Mouse (Mus musculus) MEL (cell line): Measurements from ENCODE around the gene Fus. TPM values are rescaled to one million over a fixed set of nuclear protein-coding genes. Genes with fewer than 3 reads are reported as not detected.
"Not testable (repeated sequence)": the region's sequence is repeated elsewhere in the genome, so short reads cannot be mapped to it uniquely, and the experiment has no call there.

ENCODE experiments used
- DNase-seq: peaks from one replicate; pipeline ENCODE4 v3.0.0; 2011; ENCODE audit warnings: low read depth, low spot score
- H3K27ac ChIP-seq: 2 replicates; pipeline ENCODE4 v1.5.1; 2012; ENCODE audit warnings: low read depth, mild to moderate bottlenecking, control low read depth, low read length, moderate library complexity; ENCODE audit not compliant: control insufficient read depth
- H3K27me3 ChIP-seq, 2 experiments: fragments of 150-350 bp in 1 of 2; sonication (generic) in 1 of 2; 2 replicates each; pipeline ENCODE4 v1.6.1; 2012; ENCODE audit warnings: low read length in 2 of 2, mild to moderate bottlenecking in 2 of 2, improper control_type of control experiment in 1 of 2, moderate library complexity in 1 of 2; ENCODE audit not compliant: insufficient read depth in 2 of 2, control insufficient read depth in 1 of 2
- H3K36me3 ChIP-seq, 2 experiments: 2 replicates each; pipeline ENCODE4 v1.6.1; 2012 to 2014; ENCODE audit warnings: low read length in 2 of 2, improper control_type of control experiment in 1 of 2, inconsistent platforms in 1 of 2, mild to moderate bottlenecking in 1 of 2; ENCODE audit not compliant: insufficient read depth in 2 of 2, control insufficient read depth in 1 of 2
- H3K4me1 ChIP-seq, 2 experiments: fragments of 150-350 bp in 1 of 2; sonication (generic) in 1 of 2; 2 replicates each; pipeline ENCODE4 v1.6.1; 2012; ENCODE audit warnings: low read length in 2 of 2, improper control_type of control experiment in 1 of 2, mild to moderate bottlenecking in 1 of 2; ENCODE audit not compliant: insufficient read depth in 2 of 2, control insufficient read depth in 1 of 2
- H3K4me3 ChIP-seq, 2 experiments: fragments of 150-350 bp in 1 of 2; sonication (generic) in 1 of 2; 2 replicates each; pipeline ENCODE4 v1.5.1; 2012; ENCODE audit warnings: low read depth in 2 of 2, low read length in 2 of 2, mild to moderate bottlenecking in 2 of 2, moderate library complexity in 2 of 2, control low read depth in 1 of 2, improper control_type of control experiment in 1 of 2; ENCODE audit not compliant: control insufficient read depth in 1 of 2, insufficient read depth in 1 of 2
- H3K79me2 ChIP-seq: 2 replicates; pipeline ENCODE4 v1.6.1; 2012; ENCODE audit warnings: mild to moderate bottlenecking, low read length, moderate library complexity; ENCODE audit not compliant: control insufficient read depth, poor library complexity, insufficient read depth
- H3K9ac ChIP-seq: 2 replicates; pipeline ENCODE4 v1.6.1; 2012; ENCODE audit warnings: low read depth, mild to moderate bottlenecking, control low read depth, low read length, moderate library complexity; ENCODE audit not compliant: control insufficient read depth, poor library complexity, severe bottlenecking
- H3K9me3 ChIP-seq: fragments of 150-350 bp; sonication (generic); replicated peaks from 2 replicates; pipeline ENCODE4 v1.6.1; 2012; ENCODE audit warnings: mild to moderate bottlenecking, low read length, improper control_type of control experiment, moderate library complexity; ENCODE audit not compliant: insufficient read depth
- CHD2 ChIP-seq: IDR thresholded peaks from 2 replicates; pipeline ENCODE4 v1.6.1; 2011; ENCODE audit warnings: low read length, improper control_type of control experiment
- CTCF ChIP-seq, 3 experiments: IDR thresholded peaks in 2 of 3; conservative IDR thresholded peaks in 1 of 3; 2 replicates each; pipeline ENCODE4 v1.5.1; 2011 to 2012; ENCODE audit warnings: low read length in 3 of 3, low read depth in 2 of 3, mild to moderate bottlenecking in 2 of 3, improper control_type of control experiment in 1 of 3, inconsistent platforms in 1 of 3, mixed read lengths in 1 of 3, moderate library complexity in 1 of 3; ENCODE audit not compliant: control insufficient read depth in 1 of 3, insufficient read depth in 1 of 3, poor library complexity in 1 of 3, severe bottlenecking in 1 of 3
- GABPA ChIP-seq: IDR thresholded peaks from 2 replicates; pipeline ENCODE4 v1.6.1; 2012; ENCODE audit warnings: low read depth, mild to moderate bottlenecking, inconsistent platforms, low read length, improper control_type of control experiment, moderate library complexity
- GATA1 ChIP-seq: IDR thresholded peaks from 2 replicates; pipeline ENCODE4 v1.6.1; 2011; ENCODE audit warnings: low read depth, low read length, improper control_type of control experiment
- HCFC1 ChIP-seq: IDR thresholded peaks from 2 replicates; pipeline ENCODE4 v1.6.1; 2012; ENCODE audit warnings: low read depth, mild to moderate bottlenecking, inconsistent platforms, low read length, improper control_type of control experiment, moderate library complexity
- KAT2A ChIP-seq: conservative IDR thresholded peaks from 2 replicates; pipeline ENCODE4 v1.6.1; 2012; ENCODE audit warnings: low read depth, low read length, improper control_type of control experiment, inconsistent platforms
- MAX ChIP-seq: IDR thresholded peaks from 2 replicates; pipeline ENCODE4 v1.6.1; 2011; ENCODE audit warnings: low read length, improper control_type of control experiment
- MAZ ChIP-seq: IDR thresholded peaks from 2 replicates; pipeline ENCODE4 v1.6.1; 2012; ENCODE audit warnings: low read depth, mild to moderate bottlenecking, inconsistent platforms, low read length, improper control_type of control experiment
- MXI1 ChIP-seq: IDR thresholded peaks from 2 replicates; pipeline ENCODE4 v1.6.1; 2011; ENCODE audit warnings: mild to moderate bottlenecking, low read depth, low read length, improper control_type of control experiment
- MYB ChIP-seq: IDR thresholded peaks from 2 replicates; pipeline ENCODE4 v1.6.1; 2011; ENCODE audit warnings: mild to moderate bottlenecking, low read depth, low read length, improper control_type of control experiment
- MYC ChIP-seq: IDR thresholded peaks from 2 replicates; pipeline ENCODE4 v1.6.1; 2011; ENCODE audit warnings: low read depth, mild to moderate bottlenecking, low read length, improper control_type of control experiment, moderate library complexity
- NRF1 ChIP-seq: IDR thresholded peaks from 2 replicates; pipeline ENCODE4 v1.6.1; 2014; ENCODE audit warnings: low read depth, mild to moderate bottlenecking, inconsistent platforms, low read length, improper control_type of control experiment, moderate library complexity; ENCODE audit not compliant: poor library complexity, insufficient read depth, severe bottlenecking
- POLR2AphosphoS5 ChIP-seq: IDR thresholded peaks from 2 replicates; pipeline ENCODE4 v1.6.1; 2012; ENCODE audit warnings: low read depth, borderline replicate concordance, mild to moderate bottlenecking, inconsistent platforms, low read length, moderate library complexity, mixed read lengths
- RAD21 ChIP-seq: IDR thresholded peaks from 2 replicates; pipeline ENCODE4 v1.6.1; 2011; ENCODE audit warnings: mild to moderate bottlenecking, low read depth, low read length, improper control_type of control experiment
- RCOR1 ChIP-seq: IDR thresholded peaks from 2 replicates; pipeline ENCODE4 v1.6.1; 2012; ENCODE audit warnings: low read depth, mild to moderate bottlenecking, inconsistent platforms, low read length, improper control_type of control experiment
- SIN3A ChIP-seq: IDR thresholded peaks from 2 replicates; pipeline ENCODE4 v1.6.1; 2012; ENCODE audit warnings: low read length, improper control_type of control experiment, inconsistent platforms
- SMC3 ChIP-seq: IDR thresholded peaks from 2 replicates; pipeline ENCODE4 v1.6.1; 2011; ENCODE audit warnings: low read depth, low read length, improper control_type of control experiment
- TBP ChIP-seq: IDR thresholded peaks from 2 replicates; pipeline ENCODE4 v1.8.0; 2011; ENCODE audit warnings: low read depth, low read length, improper control_type of control experiment
- USF2 ChIP-seq, 2 experiments: IDR thresholded peaks; 2 replicates each; pipeline ENCODE4 v1.6.1; 2011 to 2012; ENCODE audit warnings: improper control_type of control experiment in 2 of 2, low read length in 2 of 2, borderline replicate concordance in 1 of 2, inconsistent platforms in 1 of 2, low read depth in 1 of 2, mild to moderate bottlenecking in 1 of 2; ENCODE audit not compliant: insufficient read depth in 1 of 2
- ZC3H11A ChIP-seq: IDR thresholded peaks from 2 replicates; pipeline ENCODE4 v1.6.1; 2012; ENCODE audit warnings: low read depth, mild to moderate bottlenecking, inconsistent platforms, low read length, improper control_type of control experiment
- ZKSCAN1 ChIP-seq: IDR thresholded peaks from 2 replicates; pipeline ENCODE4 v1.6.1; 2012; ENCODE audit warnings: low read depth, mild to moderate bottlenecking, inconsistent platforms, low read length, improper control_type of control experiment, moderate library complexity
- ZNF384 ChIP-seq: IDR thresholded peaks from 2 replicates; pipeline ENCODE4 v1.6.1; 2012; ENCODE audit warnings: low read depth, mild to moderate bottlenecking, inconsistent platforms, low read length, improper control_type of control experiment
- polyA plus RNA-seq, 2 experiments: library from polyadenylated mRNA; stranded (reverse) in 1 of 2; unstranded in 1 of 2; fragments of >175 nt in 1 of 2; fragments of >200 nt in 1 of 2; gene quantifications; 2 replicates each; pipeline versions ENCODE4 v1.2.1 to v1.2.4; 2012; ENCODE audit warnings: low replicate concordance in 2 of 2, low read depth in 1 of 2; ENCODE audit not compliant: insufficient read length in 2 of 2, insufficient read depth in 1 of 2, missing spikeins in 1 of 2
- total RNA-seq: library from RNA; depleted of rRNA; stranded (reverse); fragments of 300-350 nt; gene quantifications from 2 replicates; pipeline ENCODE4 v1.2.3, GENCODE M21; 2012

Gene Fus
- total and polyA plus RNA-seq, 3 experiments: 49.7 to 848 (median 346) TPM

- Histone ChIP-seq H3K36me3 (no peaks in the 10 kb centered on the region), H3K4me1 (no peaks in the 10 kb centered on the region), H3K9me3 (no peaks in the 10 kb centered on the region), H3K79me2 (no peaks in the 10 kb centered on the region), H3K27me3 (peaks cover 3% of the 10 kb centered on the region in 2 experiments; a peak in 1 of 4 replicates), H3K4me3 (no peak overlapping the region), H3K9ac (no peak overlapping the region), H3K27ac (no peak overlapping the region)
- TF ChIP-seq MYC (no peak), HCFC1 (no peak), RAD21 (no peak), CHD2 (no peak), RCOR1 (no peak)
- no peak for DNase-seq
Measured at GRCm38 (mm10) chr7:128013116-128013515, 45.9 kb downstream of the Fus start.

- not testable (repeated sequence) for H3K4me1 ChIP-seq, H3K27me3 ChIP-seq, H3K36me3 ChIP-seq, H3K79me2 ChIP-seq, H3K9me3 ChIP-seq, H3K27ac ChIP-seq, H3K9ac ChIP-seq, DNase-seq, H3K4me3 ChIP-seq
Measured at GRCm38 (mm10) chr7:128016134-128016533, 48.9 kb downstream of the Fus start.

GRCm38 (mm10) chr7:128016650-128017049 lies 49.4 kb downstream of the Fus start:
- no peak for DNase-seq

GRCm38 (mm10) chr7:128018275-128018674 lies 51.0 kb downstream of the Fus start:
- peaks cover 3% of the 10 kb centered on the region in 2 experiments; a peak in 1 of 4 replicates for H3K27me3 ChIP-seq
- no peak overlapping the region for H3K27ac ChIP-seq
- H3K4me3 ChIP-seq: no peak overlapping the region
- no peak for DNase-seq
- H3K4me1 ChIP-seq: no peaks in the 10 kb centered on the region
- no peaks in the 10 kb centered on the region for H3K79me2 ChIP-seq
- H3K9ac ChIP-seq: no peak overlapping the region
- H3K9me3 ChIP-seq: no peaks in the 10 kb centered on the region
- no peaks in the 10 kb centered on the region for H3K36me3 ChIP-seq
- no peak for TF ChIP-seq CTCF (IDR thresholded peaks at IDR 0.05 in 2 of 3, conservative IDR thresholded peaks at IDR 0.05 in 1 of 3; ENCODE audit: control insufficient read depth in 1 of 3, insufficient read depth in 1 of 3, low read depth in 2 of 3, low read length in 3 of 3, poor library complexity in 1 of 3, severe bottlenecking in 1 of 3)
- TF ChIP-seq CHD2: no peak
- TF ChIP-seq POLR2AphosphoS5: no peak
- TF ChIP-seq MYC: no peak
- no peak for TF ChIP-seq MAZ
- no peak for TF ChIP-seq MYB
- no peak for TF ChIP-seq KAT2A
- no peak for TF ChIP-seq NRF1
- TF ChIP-seq SIN3A: no peak
- TF ChIP-seq TBP: no peak
- TF ChIP-seq GABPA: no peak
- no peak for TF ChIP-seq ZNF384
- no peak for TF ChIP-seq SMC3
- no peak for TF ChIP-seq ZKSCAN1
- no peak for TF ChIP-seq GATA1
- TF ChIP-seq USF2 (IDR thresholded peaks at IDR 0.05; ENCODE audit: borderline replicate concordance in 1 of 2, insufficient read depth in 1 of 2, low read depth in 1 of 2, low read length in 2 of 2): no peak

More at GRCm38 (mm10) chr7:128016650-128017049, 49.4 kb downstream of the Fus start:
- H3K9ac ChIP-seq: no peak overlapping the region
- H3K9me3 ChIP-seq: no peaks in the 10 kb centered on the region
- H3K27ac ChIP-seq: no peak overlapping the region
- no peaks in the 10 kb centered on the region for H3K36me3 ChIP-seq
- peaks cover 3% of the 10 kb centered on the region in 2 experiments; a peak in 1 of 4 replicates for H3K27me3 ChIP-seq
- H3K4me3 ChIP-seq: no peak overlapping the region
- no peaks in the 10 kb centered on the region for H3K4me1 ChIP-seq
- TF ChIP-seq HCFC1 (no peak), MAX (no peak), ZC3H11A (no peak), NRF1 (no peak), MXI1 (no peak)
- no peaks in the 10 kb centered on the region for H3K79me2 ChIP-seq
